Mouse (Mus musculus): ENCODE results near the gene Cdc42se2. TPM values are rescaled to one million over a fixed set of nuclear protein-coding genes. Genes with fewer than 3 reads are reported as not detected.

The Cdc42se2 gene
- polyA plus RNA-seq, 1 experiment: 3.3 TPM

- TF ChIP-seq FLI1 (IDR thresholded peaks at IDR 0.05; ENCODE audit: low read length) (no peak), GATA1 (IDR thresholded peaks at IDR 0.05; ENCODE audit: borderline replicate concordance, low read length) (no peak)
- Histone ChIP-seq H3K36me3 (replicated peaks; ENCODE audit: low read length) (peaks cover 53% of the 10 kb centered on the region), H3K9me3 (no peaks in the 10 kb centered on the region), H3K4me1 (peaks cover 29% of the 10 kb centered on the region), H3K4me3 (replicated peaks) (no peak overlapping the region), H3K27me3 (replicated peaks) (no peaks in the 10 kb centered on the region)
These were observed 48.3 kb downstream of the Cdc42se2 start for GRCm38 (mm10) chr11:54739012-54739750.

GRCm38 (mm10) chr11:54736903-54737302, 50.6 kb downstream of the Cdc42se2 start:
- Histone ChIP-seq H3K4me3 (replicated peaks) (no peak overlapping the region), H3K36me3 (replicated peaks; ENCODE audit: low read length) (peaks cover 57% of the 10 kb centered on the region), H3K9me3 (no peaks in the 10 kb centered on the region), H3K4me1 (peaks cover 40% of the 10 kb centered on the region), H3K27me3 (replicated peaks) (no peaks in the 10 kb centered on the region)
- TF ChIP-seq GATA1 (IDR thresholded peaks at IDR 0.05; ENCODE audit: borderline replicate concordance, low read length) (no peak), FLI1 (IDR thresholded peaks at IDR 0.05; ENCODE audit: low read length) (no peak)

DNA sequence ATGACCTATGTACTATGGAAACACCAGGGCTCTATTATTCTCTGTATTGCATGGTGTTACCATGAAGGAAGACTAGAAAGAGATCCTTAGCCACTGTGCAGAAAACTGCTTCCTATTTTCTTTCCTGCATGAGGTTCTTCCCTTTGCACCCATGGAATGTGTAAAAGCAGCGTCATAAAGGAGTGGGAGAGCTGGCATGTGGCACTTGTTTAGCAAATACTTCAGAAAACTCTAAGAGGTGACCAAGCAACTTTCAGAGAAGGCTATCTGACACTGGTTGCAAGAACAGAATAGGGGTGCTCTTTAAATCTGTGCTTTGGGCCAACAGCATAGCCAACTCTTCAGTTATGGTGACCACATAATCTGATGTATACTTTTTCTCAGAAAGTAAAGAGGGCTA, 52.4 kb downstream of the Cdc42se2 start:
- no peak for TF ChIP-seq GATA1 (IDR thresholded peaks at IDR 0.05; ENCODE audit: borderline replicate concordance, low read length)
- TF ChIP-seq FLI1 (IDR thresholded peaks at IDR 0.05; ENCODE audit: low read length): no peak
- Histone ChIP-seq H3K4me1 (peaks cover 39% of the 10 kb centered on the region), H3K27me3 (replicated peaks) (no peaks in the 10 kb centered on the region), H3K4me3 (replicated peaks) (no peak overlapping the region), H3K36me3 (replicated peaks; ENCODE audit: low read length) (peaks cover 60% of the 10 kb centered on the region), H3K9me3 (no peaks in the 10 kb centered on the region)

- Histone ChIP-seq H3K27me3 (replicated peaks) (no peaks in the 10 kb centered on the region), H3K36me3 (replicated peaks; ENCODE audit: low read length) (peaks cover 54% of the 10 kb centered on the region), H3K4me1 (peaks cover 39% of the 10 kb centered on the region), H3K4me3 (replicated peaks) (no peak overlapping the region), H3K9me3 (no peaks in the 10 kb centered on the region)
- TF ChIP-seq FLI1 (IDR thresholded peaks at IDR 0.05; ENCODE audit: low read length) (no peak), GATA1 (IDR thresholded peaks at IDR 0.05; ENCODE audit: borderline replicate concordance, low read length) (no peak)
These were observed 53.9 kb downstream of the Cdc42se2 start for GRCm38 (mm10) chr11:54733546-54733945.

- Histone ChIP-seq H3K9me3 (no peaks in the 10 kb centered on the region), H3K4me1 (peaks cover 56% of the 10 kb centered on the region), H3K4me3 (replicated peaks) (no peak overlapping the region), H3K36me3 (replicated peaks; ENCODE audit: low read length) (peaks cover 47% of the 10 kb centered on the region), H3K27me3 (replicated peaks) (no peaks in the 10 kb centered on the region)
- TF ChIP-seq GATA1 (IDR thresholded peaks at IDR 0.05; ENCODE audit: borderline replicate concordance, low read length): no peak
- TF ChIP-seq FLI1 (IDR thresholded peaks at IDR 0.05; ENCODE audit: low read length): no peak
These were observed 56.1 kb downstream of the Cdc42se2 start for GRCm38 (mm10) chr11:54731367-54731766.

- Histone ChIP-seq H3K27me3 (replicated peaks) (no peaks in the 10 kb centered on the region), H3K4me3 (replicated peaks) (no peak overlapping the region), H3K36me3 (replicated peaks; ENCODE audit: low read length) (peaks cover 46% of the 10 kb centered on the region), H3K4me1 (peaks cover 58% of the 10 kb centered on the region), H3K9me3 (no peaks in the 10 kb centered on the region)
- TF ChIP-seq GATA1 (IDR thresholded peaks at IDR 0.05; ENCODE audit: borderline replicate concordance, low read length) (no peak), FLI1 (IDR thresholded peaks at IDR 0.05; ENCODE audit: low read length) (no peak)
These were observed 56.5 kb downstream of the Cdc42se2 start for GRCm38 (mm10) chr11:54730931-54731330.

DNA sequence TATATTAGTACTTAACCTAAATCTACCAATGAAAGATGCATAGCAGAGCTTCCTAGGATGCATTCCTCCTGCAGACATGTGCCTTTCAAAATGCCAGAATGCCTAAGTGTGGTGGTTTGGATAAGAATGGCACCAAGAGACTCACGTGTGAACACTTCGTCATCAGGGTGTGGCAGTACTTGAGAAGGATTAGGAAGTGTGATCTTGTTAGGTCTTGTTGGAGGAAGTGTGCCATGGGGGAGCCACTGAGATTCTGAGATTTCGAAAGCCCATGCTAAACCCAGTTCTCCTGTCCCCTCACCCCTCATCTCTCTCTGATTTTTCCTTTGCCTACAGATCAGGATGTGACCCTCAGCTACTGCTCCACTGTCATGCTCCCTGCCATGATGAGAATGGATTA, 58.2 kb downstream of the Cdc42se2 start:
- Histone ChIP-seq H3K4me3 (replicated peaks) (no peak overlapping the region), H3K9me3 (no peaks in the 10 kb centered on the region), H3K36me3 (replicated peaks; ENCODE audit: low read length) (peaks cover 44% of the 10 kb centered on the region), H3K27me3 (replicated peaks) (no peaks in the 10 kb centered on the region), H3K4me1 (peaks cover 60% of the 10 kb centered on the region)
- no peak for TF ChIP-seq FLI1 (IDR thresholded peaks at IDR 0.05; ENCODE audit: low read length)
- TF ChIP-seq GATA1 (IDR thresholded peaks at IDR 0.05; ENCODE audit: borderline replicate concordance, low read length): no peak

GRCm38 (mm10) chr11:54728371-54728770, 59.1 kb downstream of the Cdc42se2 start:
- TF ChIP-seq GATA1 (IDR thresholded peaks at IDR 0.05; ENCODE audit: borderline replicate concordance, low read length) (no peak), FLI1 (IDR thresholded peaks at IDR 0.05; ENCODE audit: low read length) (no peak)
- Histone ChIP-seq H3K4me1 (peaks cover 52% of the 10 kb centered on the region), H3K9me3 (no peaks in the 10 kb centered on the region), H3K36me3 (replicated peaks; ENCODE audit: low read length) (peaks cover 40% of the 10 kb centered on the region), H3K4me3 (replicated peaks) (no peak overlapping the region), H3K27me3 (replicated peaks) (no peaks in the 10 kb centered on the region)

- H3K36me3 ChIP-seq (replicated peaks; ENCODE audit: low read length): peaks cover 46% of the 10 kb centered on the region
- no peak for TF ChIP-seq FLI1 (IDR thresholded peaks at IDR 0.05; ENCODE audit: low read length)
- no peak for TF ChIP-seq GATA1 (IDR thresholded peaks at IDR 0.05; ENCODE audit: borderline replicate concordance, low read length)
- H3K27me3 ChIP-seq (replicated peaks): no peaks in the 10 kb centered on the region
- peaks cover 53% of the 10 kb centered on the region for H3K4me1 ChIP-seq
- peak overlapping the region; percentile 82 for H3K4me3 ChIP-seq (replicated peaks)
- no peaks in the 10 kb centered on the region for H3K9me3 ChIP-seq
These were observed 60.1 kb downstream of the Cdc42se2 start for GRCm38 (mm10) chr11:54727327-54727901.

- no peaks in the 10 kb centered on the region for H3K9me3 ChIP-seq
- peaks cover 50% of the 10 kb centered on the region for H3K36me3 ChIP-seq (replicated peaks; ENCODE audit: low read length)
- TF ChIP-seq FLI1 (IDR thresholded peaks at IDR 0.05; ENCODE audit: low read length): no peak
- no peak for TF ChIP-seq GATA1 (IDR thresholded peaks at IDR 0.05; ENCODE audit: borderline replicate concordance, low read length)
- no peaks in the 10 kb centered on the region for H3K27me3 ChIP-seq (replicated peaks)
- H3K4me3 ChIP-seq (replicated peaks): peak overlapping the region; percentile 70
- peaks cover 61% of the 10 kb centered on the region for H3K4me1 ChIP-seq
These were observed 60.9 kb downstream of the Cdc42se2 start for GRCm38 (mm10) chr11:54726571-54727062.
